Mouse (Mus musculus) ES-E14 (cell line): Measurements from ENCODE around the gene Zfp637.

Experiments
- CHD2 ChIP-seq: IDR thresholded peaks from 2 replicates; pipeline ENCODE4 v1.6.1; 2014; ENCODE audit warnings: mild to moderate bottlenecking, low read depth, low read length, inconsistent platforms
- HCFC1 ChIP-seq: IDR thresholded peaks from 2 replicates; pipeline ENCODE4 v1.6.1; 2012; ENCODE audit warnings: low read length, inconsistent platforms, borderline replicate concordance; ENCODE audit not compliant: insufficient read depth
- ZC3H11A ChIP-seq: IDR thresholded peaks from 2 replicates; pipeline ENCODE4 v1.6.1; 2012; ENCODE audit warnings: low read depth, mild to moderate bottlenecking, inconsistent platforms, low read length, borderline replicate concordance
- ZNF384 ChIP-seq: IDR thresholded peaks from 2 replicates; pipeline ENCODE4 v1.6.1; 2012; ENCODE audit warnings: low read depth, low read length, inconsistent platforms

GRCm38 (mm10) chr6:117810717-117811116 lies 30.3 kb upstream of the Zfp637 start:
- TF ChIP-seq CHD2 (no peak), HCFC1 (no peak), ZC3H11A (no peak), ZNF384 (no peak)
